Mouse (Mus musculus) bone marrow, adult 2 months (tissue): ENCODE results near the gene Mcam. TPM values are rescaled to one million over a fixed set of nuclear protein-coding genes. Genes with fewer than 3 reads are reported as not detected.

Experiments
- H3K27ac ChIP-seq: fragments of 200-500 bp; 2 replicates; pipeline ENCODE4 v1.5.1; 2012; ENCODE audit warnings: low read depth, mild to moderate bottlenecking, control low read depth, inconsistent platforms, low read length; ENCODE audit not compliant: control insufficient read depth, poor library complexity, insufficient read depth
- H3K4me1 ChIP-seq: fragments of 200-500 bp; 2 replicates; pipeline ENCODE4 v1.6.1; 2011; ENCODE audit warnings: low read length; ENCODE audit not compliant: control insufficient read depth, insufficient read depth
- H3K4me3 ChIP-seq: fragments of 200-500 bp; replicated peaks from 2 replicates; pipeline ENCODE3; 2011; ENCODE audit warnings: mild to moderate bottlenecking, low read depth, low read length, control low read depth; ENCODE audit not compliant: control insufficient read depth
- CTCF ChIP-seq: fragments of 200-500 bp; IDR thresholded peaks from 2 replicates; pipeline ENCODE4 v1.5.1; 2011; ENCODE audit warnings: low read length, control low read depth; ENCODE audit not compliant: control insufficient read depth, insufficient read depth
- POLR2A ChIP-seq: fragments of 200-500 bp; IDR thresholded peaks from 2 replicates; pipeline ENCODE4 v1.6.1; 2011; ENCODE audit warnings: low read depth, mild to moderate bottlenecking, control low read depth, low read length, borderline replicate concordance; ENCODE audit not compliant: control insufficient read depth
- WGBS: fragments of 180-500 bp; shearing (Covaris S2); methylation state at CpG from one replicate; pipeline ENCODE4 v1.1.7; 2018; 5-methylcytosine and 5-hydroxymethylcytosine counted together
- polyA plus RNA-seq: library from polyadenylated mRNA; stranded (reverse); fragments of >200 nt; gene quantifications from 2 replicates; pipeline ENCODE4 v1.2.4, GENCODE M21; 2011; ENCODE audit warnings: low replicate concordance; ENCODE audit not compliant: missing spikeins, insufficient read depth, insufficient read length

Mcam gene
- polyA plus RNA-seq, 1 experiment: 6.3 TPM

DNA sequence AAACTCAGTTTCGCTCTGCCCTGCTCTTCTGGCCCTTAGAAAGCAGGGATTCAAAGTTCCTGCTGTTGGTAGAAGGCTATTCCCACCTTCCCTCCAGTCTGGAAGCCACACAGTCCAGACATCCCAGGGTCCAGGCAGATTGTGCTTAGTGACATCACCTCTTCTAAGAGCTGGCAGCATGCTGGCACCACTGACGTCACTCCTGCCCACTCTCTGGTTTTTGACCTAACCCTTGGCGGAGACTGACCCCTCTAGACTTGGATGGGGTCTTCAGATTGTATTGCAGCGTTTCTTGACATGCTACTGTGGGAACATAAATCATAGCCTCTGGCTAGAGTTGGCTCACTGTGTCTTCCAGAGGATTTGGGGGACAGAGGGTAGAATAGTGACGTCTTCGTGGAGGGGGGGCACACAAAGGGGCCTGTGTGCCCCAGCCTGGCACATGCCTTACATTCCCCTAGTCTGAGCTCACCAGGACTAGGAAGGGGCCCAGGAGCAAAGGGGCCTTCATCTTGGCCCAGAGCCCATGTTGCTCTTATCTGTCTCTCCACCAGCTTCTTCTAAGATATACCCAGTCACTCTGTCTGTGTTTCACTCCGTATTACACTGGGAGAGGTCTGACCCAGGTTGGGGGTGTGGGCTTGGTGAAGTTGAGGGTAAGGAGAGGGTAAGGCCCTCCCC lies 1.6 kb downstream of the Mcam start:
- Histone ChIP-seq H3K27ac (no peak overlapping the region), H3K4me1 (peaks cover 1% of the 10 kb centered on the region; the same call in 1 of the 2 replicates), H3K4me3 (no peak overlapping the region)
- TF ChIP-seq CTCF: no peak
- TF ChIP-seq POLR2A: no peak
- WGBS: 56% methylated on average over 7 of the region's 7 CpGs

DNA sequence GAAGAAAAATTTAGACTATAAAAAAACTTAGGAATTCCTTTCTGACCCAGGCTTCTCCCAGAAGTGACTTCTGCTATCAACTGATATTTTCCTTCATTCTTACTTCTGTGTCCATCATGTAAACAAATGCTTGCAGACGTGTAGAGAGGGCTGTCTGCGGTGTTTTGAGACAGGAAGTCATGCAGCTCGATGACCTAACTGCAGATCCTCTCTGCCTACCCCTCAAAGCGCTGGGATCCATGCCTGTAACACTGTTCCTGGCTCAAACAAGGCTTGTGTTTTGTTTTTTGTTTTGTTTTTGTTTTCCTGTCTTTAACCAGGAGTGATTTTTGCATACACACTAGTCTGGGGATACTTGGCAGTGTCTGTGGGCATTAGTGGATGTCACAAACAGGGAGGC lies 3.6 kb downstream of the Mcam start:
- WGBS: 11% methylated on average over 4 of the region's 4 CpGs
- H3K4me1 ChIP-seq: peaks cover 1% of the 10 kb centered on the region; the same call in 1 of the 2 replicates
- TF ChIP-seq POLR2A: no peak
- no peak for TF ChIP-seq CTCF
- no peak overlapping the region for H3K4me3 ChIP-seq
- no peak overlapping the region for H3K27ac ChIP-seq

DNA sequence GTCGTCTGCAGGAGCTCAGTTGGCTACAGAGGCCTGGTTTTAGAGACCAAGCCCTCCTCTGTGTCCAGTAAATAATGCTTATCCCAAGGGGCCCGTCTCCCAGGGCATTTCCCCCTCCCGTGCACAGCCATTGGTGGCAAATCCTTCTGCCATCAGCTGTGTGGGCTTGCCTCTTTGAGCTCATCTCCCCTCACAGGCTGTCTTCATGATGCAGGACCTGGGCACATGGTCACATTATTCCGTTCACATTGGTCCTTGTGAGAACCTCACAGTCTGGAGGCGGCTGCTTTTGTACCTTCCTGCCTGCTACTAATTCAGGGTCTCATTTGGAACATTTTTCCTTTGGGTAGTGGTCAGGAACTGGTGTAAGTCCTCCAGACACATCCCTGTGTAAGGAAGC lies 7.7 kb downstream of the Mcam start:
- Histone ChIP-seq H3K4me1 (peaks cover 1% of the 10 kb centered on the region; the same call in 1 of the 2 replicates), H3K27ac (no peak overlapping the region), H3K4me3 (no peak overlapping the region)
- 81% methylated on average over 5 of the region's 5 CpGs for WGBS
- TF ChIP-seq CTCF (no peak), POLR2A (no peak)

DNA sequence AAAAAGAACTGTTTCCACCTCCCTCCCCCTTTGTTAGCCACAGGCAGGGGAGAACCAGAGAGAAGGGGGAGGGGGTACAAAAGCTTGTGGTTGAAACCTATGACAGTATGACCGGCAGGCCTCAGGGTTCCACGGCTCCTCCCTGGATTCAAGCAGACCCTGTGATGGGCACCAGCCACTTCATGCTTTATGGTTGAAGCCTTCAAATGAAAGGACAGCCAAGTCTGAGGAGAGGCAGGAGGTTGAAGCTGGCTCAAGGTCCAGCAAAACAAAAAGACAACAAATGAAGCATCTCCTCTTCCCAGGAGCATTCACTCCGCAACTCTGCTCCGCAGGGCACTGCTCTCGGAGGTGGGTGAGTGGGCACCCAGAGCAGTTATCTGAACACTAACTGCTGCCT lies 9.2 kb downstream of the Mcam start:
- Histone ChIP-seq H3K4me1 (no peaks in the 10 kb centered on the region), H3K4me3 (no peak overlapping the region), H3K27ac (no peak overlapping the region)
- whole genome bisulfite sequencing: 85% methylated on average over 5 of the region's 5 CpGs
- no peak for TF ChIP-seq POLR2A
- no peak for TF ChIP-seq CTCF

DNA sequence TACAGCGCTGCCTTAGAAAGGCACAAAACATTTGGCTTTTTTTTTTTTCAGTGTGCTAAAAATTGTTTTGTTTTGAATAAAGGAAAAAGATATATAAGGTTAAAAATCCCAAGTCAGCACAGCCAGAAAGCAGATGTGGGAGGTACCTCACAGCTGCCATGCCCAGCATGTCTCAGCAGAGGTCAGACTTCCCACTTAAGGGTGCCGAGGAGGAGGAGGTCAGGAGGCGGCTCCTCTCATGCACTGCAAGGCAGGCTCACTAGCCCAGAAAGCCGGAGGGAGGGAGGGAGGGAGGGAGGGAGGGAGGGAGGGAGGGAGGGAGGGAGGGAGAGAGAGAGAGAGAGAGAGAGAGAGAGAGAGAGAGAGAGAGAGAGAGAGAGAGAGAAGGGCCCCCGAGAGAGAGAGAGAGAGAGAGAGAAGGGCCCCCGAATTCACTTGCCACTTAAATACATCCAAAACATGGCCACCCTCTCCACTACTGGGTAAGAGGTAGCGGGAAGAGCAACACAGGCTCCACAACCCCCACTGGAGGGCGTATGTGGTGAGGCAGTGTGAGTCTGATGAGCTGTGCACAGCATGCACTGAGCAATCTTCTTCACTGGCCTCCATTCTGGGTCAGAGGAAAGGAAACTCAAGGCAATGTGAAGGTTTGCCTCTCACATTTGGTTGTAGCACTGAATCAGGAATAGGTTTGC lies 9.9 kb downstream of the Mcam start:
- no peaks in the 10 kb centered on the region for H3K4me1 ChIP-seq
- TF ChIP-seq POLR2A (no peak), CTCF (no peak)
- no peak overlapping the region for H3K4me3 ChIP-seq
- whole genome bisulfite sequencing: 55% methylated on average over 8 of the region's 8 CpGs
- H3K27ac ChIP-seq: no peak overlapping the region

DNA sequence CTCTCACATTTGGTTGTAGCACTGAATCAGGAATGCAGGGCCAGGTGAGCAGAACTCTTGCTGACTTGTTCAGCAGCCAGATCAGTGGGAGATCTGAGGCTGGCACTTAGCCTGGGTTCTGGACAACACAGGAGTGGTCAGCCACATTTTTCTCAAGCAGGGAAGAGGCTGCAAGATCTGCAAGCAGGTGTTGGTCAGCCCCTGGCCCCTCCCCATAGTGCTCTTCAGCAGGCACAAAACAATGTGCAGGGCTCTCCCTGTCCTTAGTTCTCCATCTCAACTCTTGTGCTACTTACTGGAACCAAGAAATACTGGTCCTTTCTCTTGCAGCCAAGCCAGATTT lies 10.4 kb downstream of the Mcam start:
- Histone ChIP-seq H3K27ac (no peak overlapping the region), H3K4me3 (no peak overlapping the region), H3K4me1 (no peaks in the 10 kb centered on the region)
- TF ChIP-seq CTCF: no peak

DNA sequence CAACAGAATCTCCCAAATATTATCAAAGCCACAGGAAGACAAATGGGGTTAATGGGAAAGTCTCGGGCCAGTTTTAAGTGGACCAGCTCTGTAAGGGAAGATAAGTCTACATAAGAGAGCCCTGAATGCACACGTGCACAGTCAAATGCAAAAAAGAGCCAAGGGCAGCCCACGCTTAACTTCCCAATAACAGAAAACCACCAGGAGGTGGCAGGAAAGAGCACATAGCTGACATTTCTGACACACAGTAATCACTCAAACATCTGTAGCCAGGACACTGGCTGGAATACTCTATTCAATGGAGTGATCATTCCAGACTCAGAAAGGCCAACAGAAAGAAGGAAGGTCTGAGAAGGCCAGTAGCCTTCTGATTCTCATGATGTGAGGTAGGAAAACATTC lies 13.0 kb downstream of the Mcam start:
- WGBS: 53% methylated on average over 3 of the region's 3 CpGs
- H3K4me3 ChIP-seq: no peak overlapping the region
- TF ChIP-seq POLR2A (no peak), CTCF (no peak)
- H3K27ac ChIP-seq: no peak overlapping the region
- H3K4me1 ChIP-seq: no peaks in the 10 kb centered on the region

DNA sequence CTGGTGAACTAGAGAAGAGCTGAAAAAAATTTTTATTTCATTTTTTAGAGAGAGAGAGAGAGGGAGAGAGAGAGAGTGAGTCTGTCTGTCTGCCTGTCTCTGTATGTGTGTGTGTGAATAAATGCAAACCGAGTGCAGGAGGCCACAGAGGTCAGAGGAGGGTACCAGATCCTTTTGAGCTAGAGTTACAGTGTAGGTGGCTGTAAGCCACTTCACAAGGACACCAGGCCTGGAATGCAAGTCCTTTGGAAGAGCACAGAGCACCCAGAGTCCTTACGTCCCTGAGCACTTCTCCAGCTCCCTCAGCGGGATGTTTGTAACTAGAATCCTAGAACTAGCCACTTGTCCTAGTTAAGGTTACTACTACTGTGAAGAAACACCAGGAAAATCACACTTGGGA lies 25.6 kb downstream of the Mcam start:
- no peaks in the 10 kb centered on the region for H3K4me1 ChIP-seq
- no peak for TF ChIP-seq CTCF
- TF ChIP-seq POLR2A: no peak
- 84% methylated on average over 3 of the region's 3 CpGs for WGBS
- H3K27ac ChIP-seq: no peak overlapping the region
- H3K4me3 ChIP-seq: no peak overlapping the region
